Mouse (Mus musculus): Measurements from ENCODE around the gene Kcnh4. TPM values are rescaled to one million over a fixed set of nuclear protein-coding genes. Genes with fewer than 3 reads are reported as not detected.

Kcnh4 gene
- total RNA-seq, 2 experiments from 2014 or later: 11.2 to 12.4 TPM

DNA sequence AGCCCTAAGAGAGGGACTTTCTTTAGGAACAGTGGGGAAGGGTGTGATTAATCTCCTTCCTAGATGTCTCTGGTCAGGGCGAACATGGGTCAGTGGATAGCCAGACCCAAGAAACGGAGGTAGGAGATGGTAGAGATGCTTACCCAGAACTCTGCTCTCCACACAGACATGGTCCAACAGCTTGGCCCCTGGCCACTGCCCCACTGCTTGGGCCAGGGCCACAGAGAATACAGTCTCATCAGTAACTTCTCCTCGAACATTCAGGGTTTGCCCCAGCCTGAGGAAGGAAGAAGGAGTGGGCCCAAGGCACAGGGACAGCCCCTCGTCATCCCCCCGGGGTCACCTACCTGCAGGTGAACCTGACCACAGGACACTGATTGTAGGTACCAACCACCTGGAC, 8.1 kb upstream of the Kcnh4 start:
- DNase-seq: no peak
- intact Hi-C loops (cut with DNase I): no loop called here

DNA sequence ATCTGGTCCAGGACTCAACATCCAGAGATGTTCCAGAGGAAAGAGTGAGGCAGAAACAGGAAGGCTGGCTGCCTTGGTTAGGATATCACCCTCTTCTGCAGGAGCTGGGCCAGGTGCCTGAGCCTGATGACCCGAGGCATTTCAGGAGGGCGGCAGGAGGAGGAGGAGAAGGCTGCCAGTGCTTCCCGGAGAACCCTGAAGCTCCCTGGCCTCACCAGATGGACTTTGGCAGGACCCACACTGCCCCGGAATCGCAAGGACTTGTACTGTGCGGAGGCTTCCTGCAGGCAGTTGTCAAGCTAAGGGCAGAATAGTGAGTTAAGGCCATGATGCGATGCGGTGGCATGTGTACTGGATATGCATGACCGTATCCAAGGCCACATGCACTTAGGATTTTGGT, 7.0 kb upstream of the Kcnh4 start:
- no peak for DNase-seq
- intact Hi-C loops (cut with DNase I): no loop called here

DNA sequence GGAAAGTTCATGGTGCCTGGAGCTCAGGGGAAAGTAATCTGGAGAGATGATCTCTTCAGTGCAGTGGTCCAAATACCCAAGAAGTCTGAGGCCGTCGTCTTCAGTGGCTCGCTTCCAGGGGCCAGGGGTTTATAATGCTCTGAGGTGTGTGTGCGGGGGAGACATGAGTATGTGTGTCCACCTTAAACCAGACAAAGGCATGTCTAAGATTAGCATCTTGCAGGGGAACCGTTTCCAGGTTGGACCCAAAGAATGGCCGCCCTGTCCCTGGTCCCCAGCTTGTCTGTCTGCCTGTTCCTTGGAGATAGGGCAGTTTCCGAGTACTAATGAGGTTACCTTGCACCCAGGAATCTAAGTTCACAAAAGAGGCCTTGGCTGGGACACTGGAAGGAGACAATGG, 3.1 kb upstream of the Kcnh4 start, which contains the start of gene Hcrt:
TSS of gene Hcrt (minus strand) at position 101 of the 400 bp plus-strand sequence.
- intact Hi-C loops (cut with DNase I): no loop called here
- no peak for DNase-seq

DNA sequence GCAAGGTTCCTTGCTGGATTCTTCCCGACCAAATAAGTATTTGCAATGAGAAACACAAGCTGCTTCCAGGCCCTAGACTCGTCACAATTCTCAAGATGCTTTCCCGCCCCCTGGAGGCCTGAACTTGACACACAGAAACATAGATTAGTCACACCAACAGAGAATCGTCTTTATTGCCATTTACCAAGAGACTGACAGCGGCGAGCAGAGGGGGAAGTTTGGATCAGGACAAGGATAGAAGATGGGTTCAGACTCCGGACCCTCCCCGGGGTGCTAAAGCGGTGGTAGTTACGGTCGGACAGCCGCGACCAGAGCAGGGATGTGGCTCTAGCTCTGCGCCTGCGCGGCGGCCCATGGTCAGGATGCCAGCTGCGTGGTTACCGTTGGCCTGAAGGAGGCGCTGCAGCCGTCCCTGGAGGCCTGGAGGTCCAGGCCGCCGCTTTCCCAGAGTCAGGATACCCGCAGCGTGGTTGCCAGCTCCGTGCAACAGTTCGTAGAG, 1.9 kb upstream of the Kcnh4 start:
- intact Hi-C loops (cut with DNase I): no loop called here

DNA sequence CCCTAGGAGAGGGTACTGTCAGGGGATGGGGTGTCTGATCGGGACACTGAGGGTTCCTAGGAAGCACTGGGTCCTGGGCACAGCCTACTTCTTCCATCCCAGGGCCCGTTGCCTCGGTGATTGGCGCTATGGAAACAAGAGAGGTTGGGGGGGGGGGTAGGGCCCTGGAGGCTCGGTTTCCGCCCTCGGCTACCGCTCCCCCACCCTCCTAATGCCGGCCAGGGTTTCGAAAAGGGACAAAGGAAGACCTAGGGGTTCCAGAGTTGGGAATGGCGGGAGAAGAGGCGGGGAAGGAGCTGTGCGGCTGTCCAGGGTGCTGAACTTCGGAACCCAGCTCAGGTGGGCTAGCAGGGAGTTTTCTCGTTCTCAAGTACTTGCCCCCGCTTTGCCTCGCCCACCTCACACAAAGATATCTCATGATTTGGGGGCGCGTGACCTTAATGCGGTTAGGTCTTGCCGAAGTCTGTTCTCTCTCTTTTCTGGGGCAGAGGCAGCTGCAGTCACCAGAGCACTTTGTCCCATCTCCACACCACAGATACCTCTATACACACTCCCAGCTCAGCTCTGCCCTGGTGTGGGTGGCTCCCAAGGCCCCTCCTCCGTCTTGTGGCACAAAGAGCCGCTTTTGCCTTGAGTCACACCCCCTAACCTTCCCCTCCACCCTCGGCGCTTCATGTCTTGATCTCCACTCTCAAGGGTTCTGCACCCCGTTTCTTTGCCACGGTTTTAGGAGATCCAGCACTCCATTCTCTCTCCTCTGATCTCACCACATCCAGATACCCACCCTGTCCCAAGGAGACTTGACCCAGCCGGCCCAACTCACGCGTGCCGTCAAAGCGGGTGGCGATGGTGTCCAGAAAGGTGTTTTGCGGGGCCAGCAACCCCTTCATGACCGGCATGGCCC, 783 bp downstream of the Kcnh4 start:
- intact Hi-C loops (cut with DNase I): no loop called here
- DNase-seq: no peak

More for the DNA sequence above, 1.9 kb upstream of the Kcnh4 start:
- peak; percentile 90 for DNase-seq

DNA sequence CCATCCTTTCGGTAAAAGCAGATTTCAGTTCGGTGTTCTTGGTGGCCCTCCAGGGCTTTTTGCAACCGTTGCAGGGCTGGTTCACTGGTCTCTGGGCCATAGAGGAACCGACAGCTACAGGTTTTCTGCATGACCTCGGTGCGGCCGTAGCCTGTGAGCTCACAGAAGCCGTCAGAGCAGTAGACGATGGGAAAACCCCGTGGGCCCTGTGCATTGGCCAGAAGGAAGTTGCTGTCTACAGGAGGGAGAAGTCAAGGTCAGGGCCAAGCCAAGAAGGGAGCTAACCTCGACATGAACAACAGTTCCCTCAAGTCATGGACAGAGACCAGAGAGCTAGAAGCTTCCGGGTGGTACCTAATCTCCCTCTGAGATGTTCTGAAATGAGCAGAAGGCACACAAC, 2.2 kb downstream of the Kcnh4 start:
- intact Hi-C loops (cut with DNase I): no loop called here
- DNase-seq: no peak

DNA sequence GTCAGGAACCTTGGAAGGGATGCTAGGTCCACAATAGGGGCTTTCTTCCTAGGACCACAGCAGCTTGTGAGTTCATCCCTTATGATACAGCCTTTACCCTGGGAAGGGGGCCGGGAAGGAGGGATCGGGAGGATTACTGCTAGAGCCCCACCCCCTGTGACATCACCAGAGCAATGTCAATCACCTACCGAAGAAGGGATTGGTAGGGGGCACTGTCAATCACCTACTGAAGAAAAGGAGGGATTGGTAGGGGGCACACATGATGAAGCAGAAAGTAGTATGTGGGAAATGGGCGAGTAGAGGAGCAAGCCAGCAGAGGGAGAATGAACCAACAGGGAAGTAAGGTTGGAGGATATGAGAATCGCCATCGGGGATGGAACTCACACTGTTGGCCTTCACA, 3.3 kb downstream of the Kcnh4 start:
- DNase-seq: no peak
- intact Hi-C loops (cut with DNase I): no loop called here

DNA sequence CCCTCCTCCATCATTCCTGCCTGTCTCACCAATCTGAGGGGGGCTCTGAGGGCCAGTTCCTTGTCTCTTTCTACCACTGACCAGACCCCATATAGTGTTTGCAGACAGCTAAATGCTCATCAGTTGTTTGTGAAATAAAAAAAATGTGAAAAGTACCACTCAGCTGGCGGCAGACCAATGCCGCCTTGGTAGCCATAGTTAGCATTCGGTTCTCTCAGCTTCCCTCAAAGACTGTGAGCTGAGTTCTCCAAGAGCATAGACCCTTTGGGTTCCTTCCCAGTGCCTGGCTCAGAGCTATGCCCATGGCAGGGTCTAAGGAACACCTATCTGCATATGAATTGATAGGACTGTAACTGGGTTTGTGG, 5.1 kb downstream of the Kcnh4 start:
- intact Hi-C loops (cut with DNase I): no loop called here

DNA sequence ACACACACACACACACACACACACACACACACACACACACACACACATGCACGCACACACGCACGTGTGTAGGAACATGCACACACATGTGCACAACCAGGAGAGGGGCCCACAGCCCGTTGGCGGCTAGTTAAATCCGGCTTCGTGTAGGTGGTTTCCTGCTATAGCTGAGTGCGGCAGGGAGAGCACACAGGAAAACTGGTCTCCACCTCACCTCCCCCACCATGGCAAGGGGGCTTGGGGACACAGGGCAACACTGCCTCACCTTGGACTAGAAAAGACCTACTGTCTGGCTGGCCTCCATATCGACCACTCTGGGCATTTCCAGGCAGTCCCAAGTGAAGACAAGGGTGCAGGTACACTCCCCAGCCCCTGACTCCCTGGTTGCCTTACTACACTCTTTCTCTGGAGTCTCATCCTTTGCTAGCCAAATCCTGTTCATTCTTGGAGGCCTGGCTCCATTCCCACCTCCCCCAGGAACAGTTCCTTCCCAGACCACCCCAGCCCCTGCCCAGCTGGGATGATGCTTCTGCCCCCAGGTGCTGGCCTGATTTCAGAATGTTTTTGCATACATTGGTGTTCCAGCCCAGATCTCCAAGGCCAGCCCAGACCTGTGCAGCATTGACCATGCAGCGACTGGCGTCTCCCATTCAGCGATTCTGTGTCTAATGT, 5.6 kb downstream of the Kcnh4 start:
- DNase-seq: no peak
- intact Hi-C loops (cut with DNase I): no loop called here

More for the DNA sequence above, 5.1 kb downstream of the Kcnh4 start:
- no peak for DNase-seq

DNA sequence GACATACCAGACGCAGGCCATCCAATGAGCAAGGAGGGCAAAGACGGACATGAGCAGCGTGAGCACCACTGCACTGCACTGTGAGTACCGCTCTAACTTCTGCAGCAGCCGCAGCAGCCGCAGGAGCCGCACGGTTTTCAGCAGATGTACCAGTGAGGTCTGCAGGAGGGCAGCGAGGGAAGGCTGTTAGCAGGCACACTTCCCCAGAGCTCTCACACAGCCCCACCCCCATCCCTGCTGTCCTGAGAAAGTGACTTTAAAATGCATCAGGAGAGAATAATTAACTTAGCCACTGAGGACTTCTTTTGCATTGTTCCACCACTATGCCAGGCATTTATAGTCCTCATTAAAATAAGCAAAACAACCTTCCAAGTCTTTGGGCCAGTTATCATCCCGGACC, 7.4 kb downstream of the Kcnh4 start:
- intact Hi-C loops (cut with DNase I): no loop called here
- DNase-seq: no peak

DNA sequence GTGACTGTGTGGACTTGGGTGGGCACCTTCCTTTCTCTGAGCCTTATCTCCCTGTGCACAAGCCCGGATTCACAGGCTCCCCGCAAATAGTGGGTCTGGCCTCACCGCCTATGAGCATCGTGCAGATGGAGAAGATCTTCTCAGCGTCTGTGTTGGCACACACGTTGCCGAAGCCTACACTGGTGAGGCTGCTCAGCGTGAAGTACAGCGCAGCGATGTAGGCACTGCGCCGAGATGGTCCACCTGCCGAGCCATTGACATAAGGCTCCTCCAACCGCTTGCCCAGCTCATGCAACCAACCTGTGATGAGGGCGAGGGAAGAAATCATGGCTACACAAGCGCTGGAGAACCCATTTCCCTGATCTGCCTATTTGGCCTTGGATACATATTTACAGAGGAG, 9.6 kb downstream of the Kcnh4 start:
- intact Hi-C loops (cut with DNase I): no loop called here
- DNase-seq: no peak

DNA sequence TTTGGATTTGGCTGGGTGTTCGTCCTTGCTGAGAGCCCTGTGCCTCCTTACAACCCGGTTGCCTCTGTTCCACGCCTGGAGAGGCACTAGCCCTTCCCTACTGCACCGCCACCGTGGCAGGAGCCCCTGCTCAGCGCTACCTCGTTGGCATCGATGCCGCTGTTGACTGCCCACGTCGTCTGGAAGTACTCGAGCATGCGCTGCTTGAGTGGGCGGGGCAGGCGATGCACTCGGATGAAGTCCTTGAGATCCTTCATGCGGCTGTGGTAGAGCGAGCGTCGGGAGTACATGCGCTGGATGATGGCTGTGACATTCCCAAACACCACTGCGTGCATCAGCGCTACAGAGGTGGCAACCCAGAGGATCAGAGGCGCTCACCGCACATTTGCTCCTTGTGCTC, 10.3 kb downstream of the Kcnh4 start:
- DNase-seq: no peak

DNA sequence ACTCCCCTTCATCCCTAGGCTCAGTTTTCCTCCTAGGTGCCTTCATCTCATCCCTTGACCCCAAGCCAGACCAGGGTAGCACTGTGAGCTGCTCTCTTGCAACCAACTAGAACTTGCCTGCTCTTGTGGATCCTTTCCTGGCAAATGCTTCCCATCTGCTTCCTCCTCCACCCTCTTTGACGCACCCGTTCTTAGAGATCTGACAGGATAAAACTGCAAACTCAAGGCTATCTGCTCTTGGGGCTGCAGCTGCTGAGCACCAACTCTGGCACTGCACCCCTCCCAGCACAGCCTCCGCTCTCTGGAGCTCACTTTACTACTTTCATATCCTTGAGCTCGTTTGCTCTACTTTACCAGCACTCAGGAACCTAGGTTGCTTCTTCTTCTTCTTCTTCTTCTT, 11.1 kb downstream of the Kcnh4 start:
- intact Hi-C loops (cut with DNase I): loop anchor here (10.0 kb wide), 1 partner anchor 206 kb away; no protein-coding TSS in a partner anchor

More for the DNA sequence above, 10.3 kb downstream of the Kcnh4 start:
- intact Hi-C loops (cut with DNase I): loop anchor here (10.0 kb wide), 1 partner anchor 205 kb away; no protein-coding TSS in a partner anchor

DNA sequence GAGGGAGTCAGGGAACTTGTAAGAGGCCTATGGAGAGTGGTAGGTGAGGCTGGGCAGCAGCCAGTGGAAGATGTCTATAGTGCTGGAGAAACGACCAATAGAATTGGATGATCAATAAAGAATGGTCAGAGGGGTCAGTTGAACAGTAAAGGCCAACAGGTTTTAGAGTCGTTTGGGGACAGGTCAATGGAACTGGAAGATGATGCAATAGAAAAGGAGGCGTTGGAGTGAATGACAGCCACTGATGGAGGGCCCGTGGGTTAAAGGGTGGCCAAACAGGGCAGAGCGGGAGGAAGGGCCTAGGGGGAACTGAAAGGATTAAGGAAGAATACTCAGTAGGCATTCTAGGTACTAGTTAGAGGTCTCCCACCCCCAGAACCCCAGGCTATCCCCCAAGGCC, 12.6 kb downstream of the Kcnh4 start:
- no peak for DNase-seq
- intact Hi-C loops (cut with DNase I): loop anchor here (10.0 kb wide), 1 partner anchor 208 kb away; no protein-coding TSS in a partner anchor

More for the DNA sequence above, 11.1 kb downstream of the Kcnh4 start:
- no peak for DNase-seq

DNA sequence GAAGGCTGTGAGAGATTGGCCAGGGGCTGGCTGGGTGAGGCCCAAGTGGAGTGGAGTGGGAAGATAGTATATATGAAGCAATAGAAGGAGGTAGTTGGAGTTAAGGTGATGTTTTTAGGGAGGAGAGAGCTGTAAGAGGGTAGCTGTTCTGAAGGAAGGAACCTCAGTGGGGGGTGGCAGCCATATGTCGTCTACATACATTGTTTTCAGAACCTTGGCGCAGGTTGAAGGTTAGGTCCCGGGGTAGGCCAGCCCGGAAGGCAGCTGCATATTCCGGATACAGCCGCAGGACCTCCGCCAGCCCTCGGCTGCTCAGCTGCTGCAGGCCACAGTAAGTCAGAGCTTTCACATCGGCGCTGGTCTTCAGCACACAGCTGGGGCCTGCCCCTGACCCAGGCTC, 13.2 kb downstream of the Kcnh4 start:
- intact Hi-C loops (cut with DNase I): loop anchor here (10.0 kb wide), 1 partner anchor 208 kb away; no protein-coding TSS in a partner anchor
- no peak for DNase-seq

DNA sequence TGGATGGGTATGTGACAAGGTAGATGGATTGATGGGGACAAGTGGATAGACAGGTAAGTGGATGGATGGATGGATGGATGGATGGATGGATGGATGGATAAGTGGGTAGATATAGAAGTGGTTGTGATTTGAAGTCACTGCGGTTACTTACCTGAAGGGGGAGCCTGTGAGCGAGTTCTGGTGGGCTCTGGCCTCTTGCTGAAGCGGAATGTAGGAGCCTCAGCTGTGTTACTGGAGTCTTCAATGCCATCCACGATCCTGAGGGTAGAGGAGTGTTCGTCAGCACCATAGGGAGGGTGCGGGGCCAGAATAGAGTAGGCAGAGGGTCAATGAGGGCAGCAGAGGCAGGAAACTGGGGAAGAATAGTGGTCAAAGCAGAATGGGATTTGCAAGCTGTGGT, 14.7 kb downstream of the Kcnh4 start:
- DNase-seq: peak; percentile 60
- intact Hi-C loops (cut with DNase I): loop anchor here (10.0 kb wide), 1 partner anchor 210 kb away; no protein-coding TSS in a partner anchor

DNA sequence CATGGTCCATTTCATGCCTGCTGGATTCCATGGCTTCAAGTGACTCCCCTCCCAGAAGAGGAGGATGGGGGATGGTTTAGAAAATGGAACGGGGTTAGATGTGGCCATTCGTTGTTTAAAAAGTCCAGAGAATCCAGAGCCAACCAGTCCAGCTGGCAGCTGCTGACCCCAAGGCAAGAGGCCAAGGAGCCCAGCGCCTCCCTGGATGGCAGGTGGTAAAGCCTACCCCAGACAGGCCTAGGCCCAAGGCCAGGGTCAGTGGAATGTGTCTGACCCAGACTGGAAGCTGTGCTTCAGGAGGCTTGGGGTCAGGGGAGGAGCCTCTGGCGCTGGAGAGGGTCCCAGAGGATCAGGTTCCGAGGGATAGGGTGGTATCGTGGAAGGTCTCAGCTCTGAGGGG, 18.4 kb downstream of the Kcnh4 start:
- DNase-seq: peak; percentile 55
- intact Hi-C loops (cut with DNase I): loop anchor here (10.0 kb wide), 1 partner anchor 213 kb away; no protein-coding TSS in a partner anchor

DNA sequence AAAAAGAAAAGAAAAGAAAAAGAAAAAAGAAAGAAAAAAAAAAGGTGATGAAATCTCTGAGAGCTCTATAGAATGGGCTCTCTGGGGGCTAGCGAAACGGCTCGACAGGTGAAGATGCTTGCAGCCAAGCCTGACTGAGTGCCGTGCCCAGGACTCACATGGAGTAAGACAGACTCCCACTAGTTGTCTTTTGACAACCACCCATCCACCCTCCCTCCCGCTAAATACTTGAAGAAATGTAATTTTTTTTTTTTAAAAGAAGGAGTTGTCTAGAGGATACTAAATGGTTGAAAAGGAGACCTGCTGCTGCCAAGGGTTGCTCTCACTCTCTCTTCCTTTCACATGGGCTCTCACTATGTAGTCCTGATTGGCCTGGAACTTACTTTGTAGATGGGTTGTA, 21.0 kb downstream of the Kcnh4 start:
- no peak for DNase-seq
- intact Hi-C loops (cut with DNase I): no loop called here

DNA sequence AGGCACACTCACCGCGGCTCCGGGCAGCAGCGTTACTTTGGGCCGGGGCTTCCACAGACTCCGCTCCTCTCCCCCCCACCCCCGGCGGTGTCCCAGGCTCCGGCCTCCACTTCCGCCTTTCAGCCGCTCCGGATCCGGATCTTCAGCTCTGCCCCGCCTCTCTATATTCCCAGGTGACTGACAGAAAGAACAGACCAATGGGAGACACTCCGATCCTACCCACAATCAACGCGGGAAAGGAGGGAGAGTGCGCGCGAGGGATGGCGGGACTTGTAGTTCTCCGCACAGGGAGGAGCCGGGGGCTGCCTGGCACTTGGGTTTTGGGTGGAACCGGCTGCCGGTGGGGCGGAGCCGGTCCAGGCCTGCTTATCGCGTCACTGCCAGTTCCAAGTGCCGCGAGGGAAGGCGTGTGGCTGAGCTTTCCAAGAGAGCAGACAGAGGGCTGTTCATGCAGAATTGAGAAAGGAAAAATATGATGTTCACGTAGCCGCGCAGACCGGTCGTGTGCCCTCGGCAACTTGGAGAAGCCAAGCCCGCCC, 21.6 kb downstream of the Kcnh4 start, which contains the start of gene Rab5c:
TSS of gene Rab5c (minus strand) at position 150 of the 539 bp plus-strand sequence.
- DNase-seq: peak; percentile 99
- intact Hi-C loops (cut with DNase I): no loop called here

DNA sequence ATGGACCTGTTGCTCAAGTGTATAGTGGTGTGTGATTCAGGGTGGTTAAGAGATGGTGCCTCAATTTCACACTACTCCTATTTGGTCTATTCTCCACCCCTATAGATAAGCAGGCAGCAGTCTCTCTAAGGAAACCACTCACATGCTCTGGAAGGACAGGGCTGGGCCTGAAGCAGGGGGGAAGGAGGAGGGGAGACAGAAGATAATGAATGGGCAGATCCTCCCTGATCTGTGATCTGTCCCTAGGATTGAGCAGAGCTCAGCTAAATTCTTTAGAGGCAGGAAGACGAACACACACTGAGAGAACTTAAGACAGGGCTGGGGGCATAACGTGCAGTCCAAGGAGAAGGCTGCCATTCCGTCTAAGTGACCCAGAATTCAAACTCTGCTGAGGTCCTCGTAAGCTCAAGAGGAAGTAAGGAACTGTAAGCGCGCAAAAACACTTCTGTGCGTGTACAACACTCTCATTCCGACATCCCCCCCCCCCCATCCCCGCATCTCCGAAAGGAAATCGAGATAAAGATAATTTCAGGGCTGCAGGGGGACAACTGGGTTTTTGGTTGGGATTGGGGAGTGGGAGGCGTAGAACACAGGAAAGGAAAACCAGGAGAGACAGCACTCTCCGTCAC, 22.5 kb downstream of the Kcnh4 start:
- DNase-seq: no peak
- intact Hi-C loops (cut with DNase I): no loop called here

DNA sequence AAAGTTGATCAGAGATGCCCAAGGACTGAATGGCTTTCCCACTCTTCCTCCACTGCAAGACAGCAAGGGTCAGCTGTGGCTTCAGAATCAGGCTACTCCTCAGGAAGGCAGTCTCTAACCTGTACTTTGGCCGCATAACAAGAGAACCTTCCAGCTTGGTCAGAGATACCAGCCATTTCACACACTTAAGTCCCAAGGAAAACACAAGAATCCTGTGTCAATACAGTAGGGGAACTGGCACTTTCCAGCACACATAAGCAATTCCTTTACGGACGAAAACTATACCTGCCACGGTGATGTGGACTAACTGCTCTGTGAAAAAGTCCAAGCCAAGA, 23.0 kb downstream of the Kcnh4 start:
- intact Hi-C loops (cut with DNase I): no loop called here
- no peak for DNase-seq
